Mouse (Mus musculus): ENCODE results near the gene Plxnb3.

- TF ChIP-seq POLR2A (IDR thresholded peaks at IDR 0.05; ENCODE audit: borderline replicate concordance, extremely low read depth, insufficient read depth, insufficient read length, poor library complexity, severe bottlenecking) (no peak), CTCF (IDR thresholded peaks at IDR 0.05; ENCODE audit: borderline replicate concordance, extremely low read depth, insufficient read depth, insufficient read length) (no peak)
Measured at GRCm38 (mm10) chrX:73816596-73817314, 59.9 kb downstream of the Plxnb3 start.

Data from brain, embryonic 14.5 days (tissue).